Mouse (Mus musculus) Patski (cell line): ENCODE measurements around the gene Mapk7. TPM values are rescaled to one million over a fixed set of nuclear protein-coding genes. Genes with fewer than 3 reads are reported as not detected.
A peak's percentile ranks its signal among the peaks of the same experiment; 100 is the strongest.

Source experiments
- ATAC-seq: fragments of 100-300 bp; one replicate; pipeline ENCODE4 v1.8.0; 2021
- CTCF ChIA-PET: fragments of 350-600 bp; sonication (Branson Sonifier 250); formaldehyde crosslinking; loops from one replicate; lab custom pipeline; 2022; ENCODE audit warnings: inconsistent platforms; lab: Charles Lee
- POLR2A ChIA-PET: fragments of 350-600 bp; sonication (Branson Sonifier 250); formaldehyde crosslinking; loops from one replicate; lab custom pipeline; 2022; ENCODE audit warnings: antibody characterized with exemption, inconsistent platforms; lab: Charles Lee
- DNase-seq: peaks from one replicate; pipeline ENCODE4 v3.0.0-alpha.2; 2011; ENCODE audit warnings: low read depth, low spot score
- H3K27me3 ChIP-seq: fragments of 371-371 bp; one replicate; pipeline ENCODE4 v1.5.1; 2021
- CTCF ChIP-seq: fragments of 100-300 bp; IDR thresholded peaks from one replicate; pipeline ENCODE4 v1.5.1; 2021
- in situ Hi-C: fragments of 300-500 bp; cut with MboI; formaldehyde crosslinking; loops from 3 replicates; pipeline ENCODE4 v1.11.1; 2018; ENCODE audit warnings: low pct_unique_long_range_greater_than_20kb, mixed read lengths
- polyA plus RNA-seq: library from polyadenylated mRNA; unstranded; gene quantifications from one replicate; pipeline ENCODE4 v1.2.3, GENCODE M21; 2021

The Mapk7 gene
- polyA plus RNA-seq, 1 experiment from 2014 or later = 30.1 TPM

GRCm38 (mm10) chr11:61519484-61520107, 25.4 kb upstream of the Mapk7 start:
- in situ Hi-C loops = no loop called here
- DNase-seq = no peak
- no peaks in the 10 kb centered on the region for H3K27me3 ChIP-seq
- ATAC-seq = no peak
- CTCF ChIA-PET = interaction anchor here (1.1 to 1.8 kb wide), 4 partner anchors 14 to 102 kb away, joined by 4 to 5 read pairs (median 4); partner anchors contain the start of gene B9d1
- POLR2A ChIA-PET = interaction anchor here (1.5 kb wide), 1 partner anchor 9 kb away, joined by 5 read pairs; no protein-coding TSS in a partner anchor
- TF ChIP-seq CTCF = no peak

DNA sequence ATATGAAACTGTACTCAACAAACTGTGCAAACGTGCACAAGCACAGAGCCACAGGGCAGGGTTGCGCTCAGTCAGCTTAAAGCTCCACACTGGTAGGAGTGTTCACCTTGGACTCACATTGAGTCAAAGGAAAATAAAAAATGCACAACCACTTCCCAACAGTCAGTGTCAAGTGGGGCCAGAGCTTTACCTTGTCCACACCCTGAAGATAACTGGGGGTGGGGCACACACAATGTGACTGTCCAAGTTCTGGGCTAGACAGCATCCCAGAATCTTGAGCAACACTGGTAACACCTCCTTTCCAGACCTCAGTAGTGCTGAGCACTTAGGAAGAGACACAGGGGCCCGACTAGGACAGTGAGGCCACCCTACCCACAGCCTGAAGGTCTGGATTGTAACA, 24.7 kb upstream of the Mapk7 start:
- TF ChIP-seq CTCF = no peak

DNA sequence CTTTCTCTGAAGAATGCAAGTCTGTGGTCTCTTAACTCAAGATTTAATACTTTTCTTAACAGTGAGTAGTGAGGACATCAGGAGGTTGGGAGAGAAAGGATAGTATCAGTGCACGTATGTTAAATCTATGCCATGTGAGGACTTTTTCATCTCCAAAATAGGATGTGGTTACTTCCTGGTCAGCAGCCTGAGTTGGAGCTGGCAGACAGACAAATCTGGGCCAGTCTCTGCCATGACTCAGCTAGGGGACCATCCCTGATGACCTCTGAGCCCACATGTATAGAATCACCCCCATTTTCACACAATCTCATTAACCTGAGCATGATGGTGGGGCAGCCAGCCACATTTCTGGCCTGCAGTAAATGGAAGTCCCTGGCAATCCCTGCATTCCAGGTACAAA, 23.8 kb upstream of the Mapk7 start:
- ChIA-PET CTCF (no interaction called here), POLR2A (no interaction called here)
- no peak for ATAC-seq
- in situ Hi-C loops = no loop called here
- no peaks in the 10 kb centered on the region for H3K27me3 ChIP-seq
- no peak for TF ChIP-seq CTCF
- DNase-seq = no peak

More for the DNA sequence above, 24.7 kb upstream of the Mapk7 start:
- H3K27me3 ChIP-seq = no peaks in the 10 kb centered on the region
- no peak for DNase-seq
- ChIA-PET CTCF (no interaction called here), POLR2A (interaction anchor here (1.5 kb wide), 1 partner anchor 9 kb away, joined by 5 read pairs; no protein-coding TSS in a partner anchor)
- in situ Hi-C loops = no loop called here
- ATAC-seq = no peak

DNA sequence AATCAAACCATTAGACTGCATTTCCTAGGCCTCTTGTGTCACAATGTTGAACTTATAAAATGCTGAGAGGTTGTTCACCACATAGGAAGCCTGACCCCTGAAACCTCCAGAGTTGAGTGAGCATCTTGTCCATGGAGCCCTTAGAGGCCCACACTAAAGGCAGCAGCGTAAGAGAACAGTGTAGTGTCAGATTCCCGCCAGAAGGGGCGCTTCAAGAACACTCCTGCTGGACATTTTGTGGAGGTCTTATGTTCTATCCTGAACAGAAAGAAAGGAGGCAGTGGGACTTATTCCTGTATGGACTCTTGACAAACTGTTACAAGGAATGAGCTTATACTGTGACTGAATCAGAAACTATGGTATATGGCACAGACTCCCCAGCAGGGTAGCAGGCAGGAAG, 20.7 kb upstream of the Mapk7 start:
- CTCF ChIA-PET = interaction anchor here (0.7 to 2.4 kb wide), 5 partner anchors 9 to 114 kb away, joined by 3 to 12 read pairs (median 3); partner anchors contain the start of gene B9d1

GRCm38 (mm10) chr11:61504713-61505257, 10.6 kb upstream of the Mapk7 start, which contains the start of gene B9d1:
TSS of gene B9d1 (plus strand) at chr11:61505144.
- TF ChIP-seq CTCF = peak; percentile 99
- ChIA-PET CTCF (interaction anchor here (0.7 to 6.8 kb wide), 18 partner anchors 10 to 380 kb away, joined by 3 to 43 read pairs (median 4); partner anchors contain the start of genes Mapk7 and Mfap4), POLR2A (interaction anchor here (0.7 to 2.9 kb wide), 4 partner anchors 11 to 114 kb away, joined by 3 to 11 read pairs (median 4); no protein-coding TSS in a partner anchor)
- in situ Hi-C loops = loop anchor here (5.0 kb wide), 3 partner anchors 92 to 213 kb away; no protein-coding TSS in a partner anchor
- DNase-seq (peak; percentile 87), ATAC-seq (peak; percentile 62)
- H3K27me3 ChIP-seq = no peaks in the 10 kb centered on the region

More for the DNA sequence above, 20.7 kb upstream of the Mapk7 start:
- DNase-seq (no peak), ATAC-seq (no peak)
- H3K27me3 ChIP-seq = no peaks in the 10 kb centered on the region
- POLR2A ChIA-PET = interaction anchor here (0.5 to 0.8 kb wide), 2 partner anchors 38 to 92 kb away, joined by 3 read pairs; no protein-coding TSS in a partner anchor
- in situ Hi-C loops = no loop called here
- peak; percentile 65 for TF ChIP-seq CTCF

- DNase-seq (no peak), ATAC-seq (no peak)
- in situ Hi-C loops = no loop called here
- ChIA-PET CTCF (interaction anchor here (0.8 to 6.8 kb wide), 15 partner anchors 9 to 141 kb away, joined by 3 to 43 read pairs (median 5); partner anchors contain the start of genes Mapk7 and Mfap4), POLR2A (interaction anchor here (2.9 kb wide), 1 partner anchor 86 kb away, joined by 11 read pairs; no protein-coding TSS in a partner anchor)
- no peaks in the 10 kb centered on the region for H3K27me3 ChIP-seq
- TF ChIP-seq CTCF = no peak
Observed at GRCm38 (mm10) chr11:61503933-61504332, 9.7 kb upstream of the Mapk7 start.

- ATAC-seq (no peak), DNase-seq (no peak)
- no peak for TF ChIP-seq CTCF
- CTCF ChIA-PET = no interaction called here
- POLR2A ChIA-PET = no interaction called here
- no peaks in the 10 kb centered on the region for H3K27me3 ChIP-seq
- in situ Hi-C loops = no loop called here
Observed at GRCm38 (mm10) chr11:61498736-61499504, 4.7 kb upstream of the Mapk7 start.

GRCm38 (mm10) chr11:61497490-61497889, 3.3 kb upstream of the Mapk7 start:
- no peak for ATAC-seq
- ChIA-PET POLR2A (no interaction called here), CTCF (interaction anchor here (1.0 kb wide), 1 partner anchor 80 kb away, joined by 5 read pairs; no protein-coding TSS in a partner anchor)
- no peaks in the 10 kb centered on the region for H3K27me3 ChIP-seq
- in situ Hi-C loops = no loop called here
- TF ChIP-seq CTCF = no peak
- no peak for DNase-seq

- no peak for TF ChIP-seq CTCF
- ChIA-PET CTCF (interaction anchor here (0.8 to 3.2 kb wide), 3 partner anchors 9 to 79 kb away, joined by 3 to 19 read pairs (median 5); partner anchors contain the start of gene B9d1), POLR2A (interaction anchor here (1.3 kb wide), 1 partner anchor 16 kb away, joined by 3 read pairs; no protein-coding TSS in a partner anchor)
- no peaks in the 10 kb centered on the region for H3K27me3 ChIP-seq
- ATAC-seq = no peak
- no peak for DNase-seq
- in situ Hi-C loops = no loop called here
Observed at GRCm38 (mm10) chr11:61495528-61495927, 1.3 kb upstream of the Mapk7 start.
